Mouse (Mus musculus) stomach, embryonic 16.5 days (tissue): Measurements from ENCODE around the gene Kif11. TPM values are rescaled to one million over a fixed set of nuclear protein-coding genes. Genes with fewer than 3 reads are reported as not detected.
A peak's percentile ranks its signal among the peaks of the same experiment; 100 is the strongest.

ENCODE experiments used
- ATAC-seq: fragments of 200-750 bp; cut with Nextera tagmentation; 2 replicates; pipeline ENCODE4 v1.8.0; 2017; ENCODE audit warnings: moderate number of reproducible peaks, moderate TSS enrichment; ENCODE audit not compliant: insufficient read depth, low FRiP score
- H3K27ac ChIP-seq: fragments of 300-500 bp; sonication (generic); 2 replicates; pipeline ENCODE4 v1.5.1; 2014; ENCODE audit warnings: low read length
- H3K27me3 ChIP-seq: fragments of 300-500 bp; sonication (generic); 2 replicates; pipeline ENCODE4 v1.6.1; 2014; ENCODE audit warnings: low read length, control low read depth, mixed read lengths; ENCODE audit not compliant: control insufficient read depth, insufficient read depth
- H3K36me3 ChIP-seq: fragments of 300-500 bp; sonication (generic); 2 replicates; pipeline ENCODE4 v1.6.1; 2014; ENCODE audit warnings: low read length; ENCODE audit not compliant: control insufficient read depth, insufficient read depth
- H3K4me1 ChIP-seq: fragments of 300-500 bp; sonication (generic); 2 replicates; pipeline ENCODE4 v1.6.1; 2014; ENCODE audit warnings: low read length, control low read depth, mixed read lengths; ENCODE audit not compliant: control insufficient read depth, insufficient read depth
- H3K4me2 ChIP-seq: fragments of 300-500 bp; sonication (generic); 2 replicates; pipeline ENCODE4 v1.6.1; 2014; ENCODE audit warnings: low read depth, low read length, mixed read lengths
- H3K4me3 ChIP-seq: fragments of 300-500 bp; sonication (generic); replicated peaks from 2 replicates; pipeline ENCODE4 v1.5.1; 2014; ENCODE audit warnings: mild to moderate bottlenecking, low read length
- H3K9ac ChIP-seq: fragments of 300-500 bp; sonication (generic); 2 replicates; pipeline ENCODE4 v1.6.1; 2014; ENCODE audit warnings: low read length
- H3K9me3 ChIP-seq: fragments of 300-500 bp; sonication (generic); replicated peaks from 2 replicates; pipeline ENCODE4 v1.6.1; 2016; ENCODE audit warnings: low read length, control low read depth; ENCODE audit not compliant: control insufficient read depth
- WGBS: fragments of 180-500 bp; shearing (Covaris S2); extraction: QIAGEN DNeasy Blood & Tissue Kit; methylation state at CpG from one replicate; pipeline ENCODE4 v1.1.7; 2014; 5-methylcytosine and 5-hydroxymethylcytosine counted together
- polyA plus RNA-seq: library from polyadenylated mRNA; unstranded; fragments of >200 nt; fragmentation: Nextera tagmentation; extraction: Ambion mirVana; gene quantifications from 2 replicates; pipeline ENCODE4 v1.2.1, GENCODE M21; 2015

The Kif11 gene
- polyA plus RNA-seq, 1 experiment from 2014 or later = 50.2 TPM

- no peak for ATAC-seq
- H3K27me3 ChIP-seq = no peaks in the 10 kb centered on the region
- H3K4me1 ChIP-seq = no peaks in the 10 kb centered on the region
- no peak overlapping the region for H3K9ac ChIP-seq
- WGBS = 36% methylated on average over 3 of the region's 3 CpGs
- no peak overlapping the region for H3K4me2 ChIP-seq
- no peak overlapping the region for H3K4me3 ChIP-seq
- no peaks in the 10 kb centered on the region for H3K36me3 ChIP-seq
- H3K27ac ChIP-seq = no peak overlapping the region
- H3K9me3 ChIP-seq = no peaks in the 10 kb centered on the region
Observed at GRCm38 (mm10) chr19:37346258-37346657, 29.9 kb upstream of the Kif11 start.

GRCm38 (mm10) chr19:37348331-37348730 lies 27.9 kb upstream of the Kif11 start:
- Histone ChIP-seq H3K9me3 (peaks cover 5% of the 10 kb centered on the region; the same call in 1 of the 2 replicates), H3K4me3 (no peak overlapping the region), H3K27ac (no peak overlapping the region), H3K9ac (no peak overlapping the region), H3K4me2 (no peak overlapping the region), H3K27me3 (no peaks in the 10 kb centered on the region), H3K4me1 (no peaks in the 10 kb centered on the region), H3K36me3 (peaks cover 4% of the 10 kb centered on the region; the same call in 1 of the 2 replicates)
- 84% methylated on average over 10 of the region's 10 CpGs for WGBS
- ATAC-seq = no peak

GRCm38 (mm10) chr19:37348952-37349351 lies 27.3 kb upstream of the Kif11 start:
- no peaks in the 10 kb centered on the region for H3K27me3 ChIP-seq
- H3K36me3 ChIP-seq = peaks cover 4% of the 10 kb centered on the region; the same call in 1 of the 2 replicates
- H3K9me3 ChIP-seq = peaks cover 5% of the 10 kb centered on the region; the same call in 1 of the 2 replicates
- no peak overlapping the region for H3K27ac ChIP-seq
- ATAC-seq = no peak
- H3K4me2 ChIP-seq = no peak overlapping the region
- no peak overlapping the region for H3K9ac ChIP-seq
- no peak overlapping the region for H3K4me3 ChIP-seq
- H3K4me1 ChIP-seq = no peaks in the 10 kb centered on the region

GRCm38 (mm10) chr19:37352756-37353155 lies 23.4 kb upstream of the Kif11 start:
- Histone ChIP-seq H3K9ac (no peak overlapping the region), H3K27ac (no peak overlapping the region), H3K36me3 (peaks cover 4% of the 10 kb centered on the region; the same call in 1 of the 2 replicates), H3K4me3 (no peak overlapping the region), H3K9me3 (peaks cover 5% of the 10 kb centered on the region; the same call in 1 of the 2 replicates), H3K4me1 (no peaks in the 10 kb centered on the region), H3K4me2 (no peak overlapping the region), H3K27me3 (no peaks in the 10 kb centered on the region)
- WGBS = 87% methylated on average over 3 of the region's 3 CpGs
- no peak for ATAC-seq

- Histone ChIP-seq H3K9ac (no peak overlapping the region), H3K36me3 (peaks cover 4% of the 10 kb centered on the region; the same call in 1 of the 2 replicates), H3K4me2 (no peak overlapping the region), H3K9me3 (peaks cover 5% of the 10 kb centered on the region; the same call in 1 of the 2 replicates), H3K27me3 (no peaks in the 10 kb centered on the region), H3K4me3 (no peak overlapping the region), H3K27ac (no peak overlapping the region), H3K4me1 (no peaks in the 10 kb centered on the region)
- no peak for ATAC-seq
- 88% methylated on average over 6 of the region's 6 CpGs for WGBS
Observed at GRCm38 (mm10) chr19:37353331-37353730, 22.9 kb upstream of the Kif11 start.

GRCm38 (mm10) chr19:37360044-37360443 lies 16.2 kb upstream of the Kif11 start:
- Histone ChIP-seq H3K36me3 (no peaks in the 10 kb centered on the region), H3K9ac (no peak overlapping the region), H3K9me3 (no peaks in the 10 kb centered on the region), H3K4me1 (no peaks in the 10 kb centered on the region), H3K27me3 (no peaks in the 10 kb centered on the region), H3K4me3 (no peak overlapping the region), H3K4me2 (no peak overlapping the region), H3K27ac (no peak overlapping the region)
- 49% methylated on average over 5 of the region's 5 CpGs for WGBS
- ATAC-seq = no peak

GRCm38 (mm10) chr19:37362545-37362944 lies 13.7 kb upstream of the Kif11 start:
- 45% methylated on average over 5 of the region's 5 CpGs for WGBS
- no peak overlapping the region for H3K27ac ChIP-seq
- H3K9me3 ChIP-seq = no peaks in the 10 kb centered on the region
- H3K4me2 ChIP-seq = no peak overlapping the region
- no peak for ATAC-seq
- H3K9ac ChIP-seq = no peak overlapping the region
- H3K4me1 ChIP-seq = no peaks in the 10 kb centered on the region
- H3K4me3 ChIP-seq = no peak overlapping the region
- H3K36me3 ChIP-seq = no peaks in the 10 kb centered on the region
- no peaks in the 10 kb centered on the region for H3K27me3 ChIP-seq

- WGBS = 73% methylated on average over 11 of the region's 11 CpGs
- H3K4me3 ChIP-seq = no peak overlapping the region
- H3K27ac ChIP-seq = no peak overlapping the region
- ATAC-seq = 0 out of 2 replicates have a peak, but pooled peaks have one; percentile 29
- H3K36me3 ChIP-seq = no peaks in the 10 kb centered on the region
- H3K9me3 ChIP-seq = no peaks in the 10 kb centered on the region
- H3K4me2 ChIP-seq = no peak overlapping the region
- no peaks in the 10 kb centered on the region for H3K4me1 ChIP-seq
- H3K27me3 ChIP-seq = no peaks in the 10 kb centered on the region
- no peak overlapping the region for H3K9ac ChIP-seq
Observed at GRCm38 (mm10) chr19:37363128-37363939, 12.9 kb upstream of the Kif11 start.

- H3K4me3 ChIP-seq = no peak overlapping the region
- no peak for ATAC-seq
- no peak overlapping the region for H3K4me2 ChIP-seq
- H3K4me1 ChIP-seq = no peaks in the 10 kb centered on the region
- H3K27ac ChIP-seq = no peak overlapping the region
- no peaks in the 10 kb centered on the region for H3K9me3 ChIP-seq
- no peak overlapping the region for H3K9ac ChIP-seq
- no peaks in the 10 kb centered on the region for H3K36me3 ChIP-seq
- 59% methylated on average over 1 of the region's 1 CpGs for WGBS
- H3K27me3 ChIP-seq = no peaks in the 10 kb centered on the region
Observed at GRCm38 (mm10) chr19:37368990-37369389, 7.2 kb upstream of the Kif11 start.
